Mouse (Mus musculus): ENCODE data around the gene Tmtc2. TPM values are rescaled to one million over a fixed set of nuclear protein-coding genes. Genes with fewer than 3 reads are reported as not detected.

Gene Tmtc2
- polyA plus RNA-seq, 1 experiment from 2014 or later = 9.6 TPM

DNA sequence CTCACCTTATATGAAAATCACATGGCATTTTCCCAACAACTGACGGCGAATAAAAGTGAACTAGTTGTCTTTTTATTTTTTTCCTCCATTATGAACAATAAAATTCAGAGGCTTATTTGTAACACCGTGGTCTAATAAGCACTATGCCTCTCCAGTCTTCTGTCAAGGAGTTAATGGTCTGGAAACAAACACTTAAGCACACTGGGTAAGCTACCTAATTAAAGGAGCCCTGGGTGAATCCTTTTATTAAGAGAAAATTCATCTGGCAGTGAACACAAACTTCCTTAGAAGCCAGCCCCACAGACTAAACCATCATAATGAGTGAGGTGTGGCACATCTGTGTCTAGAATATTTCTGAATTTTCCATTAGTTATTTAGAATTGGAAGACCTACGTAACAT lies 109.9 kb downstream of the Tmtc2 start:
- Histone ChIP-seq H3K27ac (ENCODE audit: low read length) (no peak overlapping the region), H3K9ac (ENCODE audit: low read length) (no peak overlapping the region), H3K9me3 (replicated peaks; ENCODE audit: control insufficient read depth, low read length) (no peaks in the 10 kb centered on the region), H3K27me3 (ENCODE audit: control insufficient read depth, insufficient read depth, low read length) (no peaks in the 10 kb centered on the region), H3K36me3 (ENCODE audit: control insufficient read depth, insufficient read depth, low read length) (no peaks in the 10 kb centered on the region), H3K4me2 (ENCODE audit: low read depth, low read length) (no peak overlapping the region), H3K4me1 (ENCODE audit: control insufficient read depth, insufficient read depth, low read length) (no peaks in the 10 kb centered on the region), H3K4me3 (replicated peaks; ENCODE audit: low read length) (no peak overlapping the region)
- no peak for ATAC-seq (ENCODE audit: insufficient read depth, low FRiP score)
- 92% methylated on average over 4 of the region's 4 CpGs for WGBS

DNA sequence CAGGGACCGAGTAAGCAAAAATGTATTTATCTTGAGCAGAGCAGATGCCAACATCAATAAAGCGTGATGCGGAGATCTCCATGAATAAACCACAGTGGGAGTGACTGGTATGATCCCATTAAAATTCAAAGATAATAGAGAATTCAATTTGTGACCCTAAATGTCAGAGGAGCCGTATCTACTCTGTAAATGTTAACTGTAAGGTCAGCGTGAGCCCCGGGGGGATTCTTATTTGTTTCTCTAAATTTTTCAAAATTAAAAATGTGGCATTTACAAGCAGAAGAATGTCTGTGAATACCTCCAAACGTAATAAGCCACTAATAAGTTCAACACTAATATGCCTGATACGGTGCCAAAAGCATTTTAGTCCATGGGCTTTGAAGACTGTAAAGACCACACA lies 120.8 kb downstream of the Tmtc2 start:
- Histone ChIP-seq H3K27me3 (ENCODE audit: control insufficient read depth, insufficient read depth, low read length) (no peaks in the 10 kb centered on the region), H3K4me3 (replicated peaks; ENCODE audit: low read length) (no peak overlapping the region), H3K36me3 (ENCODE audit: control insufficient read depth, insufficient read depth, low read length) (no peaks in the 10 kb centered on the region), H3K9me3 (replicated peaks; ENCODE audit: control insufficient read depth, low read length) (no peaks in the 10 kb centered on the region), H3K4me2 (ENCODE audit: low read depth, low read length) (no peak overlapping the region), H3K9ac (ENCODE audit: low read length) (no peak overlapping the region), H3K4me1 (ENCODE audit: control insufficient read depth, insufficient read depth, low read length) (no peaks in the 10 kb centered on the region), H3K27ac (ENCODE audit: low read length) (no peak overlapping the region)
- 79% methylated on average over 8 of the region's 8 CpGs for WGBS
- no peak for ATAC-seq (ENCODE audit: insufficient read depth, low FRiP score)

DNA sequence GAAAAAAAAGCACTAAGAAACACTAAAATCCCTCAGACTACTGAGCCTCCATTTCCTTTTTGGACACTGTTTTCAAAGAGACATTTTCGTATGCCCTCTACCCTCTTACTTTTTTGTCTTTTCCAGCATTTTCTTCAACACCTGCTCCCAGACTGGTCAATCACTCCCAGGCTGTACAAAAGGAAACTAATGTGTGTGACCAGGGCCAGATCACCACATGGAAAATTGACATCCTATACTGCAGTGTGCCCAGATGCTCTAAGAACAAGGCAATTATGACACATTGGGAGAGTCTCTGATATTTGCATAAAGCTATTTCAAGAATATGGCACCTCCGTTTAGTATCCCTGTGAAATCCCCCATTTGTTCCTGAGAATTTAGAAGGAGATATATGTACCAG lies 127.1 kb downstream of the Tmtc2 start:
- Histone ChIP-seq H3K4me3 (replicated peaks; ENCODE audit: low read length) (no peak overlapping the region), H3K36me3 (ENCODE audit: control insufficient read depth, insufficient read depth, low read length) (no peaks in the 10 kb centered on the region), H3K4me1 (ENCODE audit: control insufficient read depth, insufficient read depth, low read length) (no peaks in the 10 kb centered on the region), H3K9ac (ENCODE audit: low read length) (no peak overlapping the region), H3K27ac (ENCODE audit: low read length) (no peak overlapping the region), H3K4me2 (ENCODE audit: low read depth, low read length) (no peak overlapping the region), H3K9me3 (replicated peaks; ENCODE audit: control insufficient read depth, low read length) (no peaks in the 10 kb centered on the region), H3K27me3 (ENCODE audit: control insufficient read depth, insufficient read depth, low read length) (no peaks in the 10 kb centered on the region)
- no peak for ATAC-seq (ENCODE audit: insufficient read depth, low FRiP score)
- 88% methylated on average over 2 of the region's 2 CpGs for WGBS

- Histone ChIP-seq H3K4me3 (replicated peaks; ENCODE audit: low read length) (no peak overlapping the region), H3K4me2 (ENCODE audit: low read depth, low read length) (no peak overlapping the region), H3K27ac (ENCODE audit: low read length) (no peak overlapping the region), H3K9me3 (replicated peaks; ENCODE audit: control insufficient read depth, low read length) (no peaks in the 10 kb centered on the region), H3K36me3 (ENCODE audit: control insufficient read depth, insufficient read depth, low read length) (no peaks in the 10 kb centered on the region), H3K27me3 (ENCODE audit: control insufficient read depth, insufficient read depth, low read length) (no peaks in the 10 kb centered on the region), H3K9ac (ENCODE audit: low read length) (no peak overlapping the region), H3K4me1 (ENCODE audit: control insufficient read depth, insufficient read depth, low read length) (no peaks in the 10 kb centered on the region)
- no peak for ATAC-seq (ENCODE audit: insufficient read depth, low FRiP score)
- WGBS = 70% methylated on average over 3 of the region's 3 CpGs
Measured at GRCm38 (mm10) chr10:105444309-105444708, 129.9 kb downstream of the Tmtc2 start.

DNA sequence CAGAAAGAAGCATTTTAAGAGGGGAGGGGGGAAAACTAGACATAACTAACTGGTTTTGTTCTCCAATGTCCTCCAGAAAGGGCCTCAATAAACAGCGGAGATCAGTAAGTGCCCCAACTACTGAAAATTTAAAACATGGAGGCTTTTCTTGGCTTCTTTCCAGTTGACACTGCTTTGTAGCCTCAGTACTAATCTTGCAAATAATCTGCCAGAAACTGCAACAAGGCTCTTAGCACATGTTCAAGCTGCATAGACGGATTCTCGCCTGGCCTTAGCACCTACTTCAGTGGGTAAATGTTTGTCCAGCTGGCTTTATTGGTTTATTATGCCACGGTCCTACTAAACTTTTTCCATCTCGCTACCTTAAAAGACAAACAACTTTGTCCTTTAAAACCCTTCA lies 139.4 kb downstream of the Tmtc2 start:
- H3K27ac ChIP-seq (ENCODE audit: low read length) = no peak overlapping the region
- no peak for ATAC-seq (ENCODE audit: insufficient read depth, low FRiP score)
- H3K4me1 ChIP-seq (ENCODE audit: control insufficient read depth, insufficient read depth, low read length) = no peaks in the 10 kb centered on the region
- H3K36me3 ChIP-seq (ENCODE audit: control insufficient read depth, insufficient read depth, low read length) = no peaks in the 10 kb centered on the region
- H3K4me3 ChIP-seq (replicated peaks; ENCODE audit: low read length) = no peak overlapping the region
- no peaks in the 10 kb centered on the region for H3K9me3 ChIP-seq (replicated peaks; ENCODE audit: control insufficient read depth, low read length)
- no peak overlapping the region for H3K4me2 ChIP-seq (ENCODE audit: low read depth, low read length)
- H3K27me3 ChIP-seq (ENCODE audit: control insufficient read depth, insufficient read depth, low read length) = no peaks in the 10 kb centered on the region
- WGBS = 52% methylated on average over 5 of the region's 5 CpGs
- no peak overlapping the region for H3K9ac ChIP-seq (ENCODE audit: low read length)

- Histone ChIP-seq H3K4me1 (ENCODE audit: control insufficient read depth, insufficient read depth, low read length) (no peaks in the 10 kb centered on the region), H3K27ac (ENCODE audit: low read length) (no peak overlapping the region), H3K4me3 (replicated peaks; ENCODE audit: low read length) (no peak overlapping the region), H3K4me2 (ENCODE audit: low read depth, low read length) (no peak overlapping the region), H3K9me3 (replicated peaks; ENCODE audit: control insufficient read depth, low read length) (no peaks in the 10 kb centered on the region), H3K9ac (ENCODE audit: low read length) (no peak overlapping the region), H3K36me3 (ENCODE audit: control insufficient read depth, insufficient read depth, low read length) (no peaks in the 10 kb centered on the region), H3K27me3 (ENCODE audit: control insufficient read depth, insufficient read depth, low read length) (no peaks in the 10 kb centered on the region)
- ATAC-seq (ENCODE audit: insufficient read depth, low FRiP score) = no peak
- WGBS = 64% methylated on average over 3 of the region's 3 CpGs
Measured at GRCm38 (mm10) chr10:105430885-105431284, 143.4 kb downstream of the Tmtc2 start.

DNA sequence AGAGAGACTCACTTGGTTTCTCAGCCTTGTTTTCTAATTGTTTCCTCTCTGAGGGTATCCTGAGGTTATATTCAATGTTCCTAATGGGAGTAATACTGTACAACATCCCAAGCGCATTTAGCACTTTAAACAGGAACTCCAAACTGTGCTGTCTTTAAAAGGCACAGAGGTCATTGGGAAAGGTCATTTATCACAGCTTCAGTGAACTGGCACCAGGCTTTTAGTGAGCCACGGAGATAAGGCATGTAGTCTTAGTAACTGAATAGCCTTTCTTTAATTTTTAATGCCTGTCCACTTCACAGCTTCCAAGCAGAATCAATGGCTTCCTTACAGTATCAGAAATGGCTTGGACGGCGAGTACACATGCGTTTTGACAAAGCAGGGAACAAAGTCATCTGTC lies 144.0 kb downstream of the Tmtc2 start:
- H3K9ac ChIP-seq (ENCODE audit: low read length) = no peak overlapping the region
- ATAC-seq (ENCODE audit: insufficient read depth, low FRiP score) = no peak
- H3K4me2 ChIP-seq (ENCODE audit: low read depth, low read length) = no peak overlapping the region
- H3K9me3 ChIP-seq (replicated peaks; ENCODE audit: control insufficient read depth, low read length) = no peaks in the 10 kb centered on the region
- H3K27me3 ChIP-seq (ENCODE audit: control insufficient read depth, insufficient read depth, low read length) = no peaks in the 10 kb centered on the region
- WGBS = 46% methylated on average over 5 of the region's 5 CpGs
- H3K4me1 ChIP-seq (ENCODE audit: control insufficient read depth, insufficient read depth, low read length) = no peaks in the 10 kb centered on the region
- H3K36me3 ChIP-seq (ENCODE audit: control insufficient read depth, insufficient read depth, low read length) = no peaks in the 10 kb centered on the region
- no peak overlapping the region for H3K4me3 ChIP-seq (replicated peaks; ENCODE audit: low read length)
- no peak overlapping the region for H3K27ac ChIP-seq (ENCODE audit: low read length)

- no peak for ATAC-seq (ENCODE audit: insufficient read depth, low FRiP score)
- WGBS = 64% methylated on average over 5 of the region's 5 CpGs
- no peak overlapping the region for H3K4me3 ChIP-seq (replicated peaks; ENCODE audit: low read length)
- no peaks in the 10 kb centered on the region for H3K36me3 ChIP-seq (ENCODE audit: control insufficient read depth, insufficient read depth, low read length)
- H3K27me3 ChIP-seq (ENCODE audit: control insufficient read depth, insufficient read depth, low read length) = no peaks in the 10 kb centered on the region
- H3K4me1 ChIP-seq (ENCODE audit: control insufficient read depth, insufficient read depth, low read length) = no peaks in the 10 kb centered on the region
- H3K4me2 ChIP-seq (ENCODE audit: low read depth, low read length) = no peak overlapping the region
- no peaks in the 10 kb centered on the region for H3K9me3 ChIP-seq (replicated peaks; ENCODE audit: control insufficient read depth, low read length)
- H3K9ac ChIP-seq (ENCODE audit: low read length) = no peak overlapping the region
- H3K27ac ChIP-seq (ENCODE audit: low read length) = no peak overlapping the region
Measured at GRCm38 (mm10) chr10:105428080-105428479, 146.2 kb downstream of the Tmtc2 start.

GRCm38 (mm10) chr10:105427625-105428024 lies 146.6 kb downstream of the Tmtc2 start:
- no peak overlapping the region for H3K4me2 ChIP-seq (ENCODE audit: low read depth, low read length)
- H3K4me1 ChIP-seq (ENCODE audit: control insufficient read depth, insufficient read depth, low read length) = no peaks in the 10 kb centered on the region
- H3K9me3 ChIP-seq (replicated peaks; ENCODE audit: control insufficient read depth, low read length) = no peaks in the 10 kb centered on the region
- WGBS = 71% methylated on average over 7 of the region's 7 CpGs
- ATAC-seq (ENCODE audit: insufficient read depth, low FRiP score) = no peak
- no peaks in the 10 kb centered on the region for H3K36me3 ChIP-seq (ENCODE audit: control insufficient read depth, insufficient read depth, low read length)
- H3K9ac ChIP-seq (ENCODE audit: low read length) = no peak overlapping the region
- H3K27ac ChIP-seq (ENCODE audit: low read length) = no peak overlapping the region
- H3K4me3 ChIP-seq (replicated peaks; ENCODE audit: low read length) = no peak overlapping the region
- no peaks in the 10 kb centered on the region for H3K27me3 ChIP-seq (ENCODE audit: control insufficient read depth, insufficient read depth, low read length)

DNA sequence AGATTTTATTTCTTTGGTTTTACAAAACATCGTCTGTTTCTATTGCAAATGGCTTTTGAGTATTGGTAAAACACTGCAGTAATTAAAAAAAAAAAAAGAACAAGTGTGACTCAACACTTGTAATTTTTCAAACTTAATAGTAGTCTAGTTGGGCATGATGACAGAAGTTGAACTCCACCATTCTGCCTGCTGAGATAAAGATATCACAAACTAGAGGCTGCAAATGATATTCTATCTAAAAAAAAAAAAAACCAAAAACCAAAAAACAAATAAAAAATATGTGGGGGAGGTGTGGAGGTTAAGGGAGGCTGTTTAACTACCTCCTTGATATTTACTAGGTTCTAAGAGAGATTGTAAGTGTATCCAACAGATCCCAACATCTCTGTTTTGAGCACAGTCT lies 149.2 kb downstream of the Tmtc2 start:
- H3K4me1 ChIP-seq (ENCODE audit: control insufficient read depth, insufficient read depth, low read length) = no peaks in the 10 kb centered on the region
- H3K4me3 ChIP-seq (replicated peaks; ENCODE audit: low read length) = no peak overlapping the region
- H3K9me3 ChIP-seq (replicated peaks; ENCODE audit: control insufficient read depth, low read length) = no peaks in the 10 kb centered on the region
- no peak overlapping the region for H3K4me2 ChIP-seq (ENCODE audit: low read depth, low read length)
- no peak overlapping the region for H3K27ac ChIP-seq (ENCODE audit: low read length)
- no peaks in the 10 kb centered on the region for H3K36me3 ChIP-seq (ENCODE audit: control insufficient read depth, insufficient read depth, low read length)
- H3K9ac ChIP-seq (ENCODE audit: low read length) = no peak overlapping the region
- no peak for ATAC-seq (ENCODE audit: insufficient read depth, low FRiP score)
- no peaks in the 10 kb centered on the region for H3K27me3 ChIP-seq (ENCODE audit: control insufficient read depth, insufficient read depth, low read length)
- WGBS = 80% methylated on average over 1 of the region's 1 CpGs
